Mouse (Mus musculus): Measurements from ENCODE around the gene Hip1r. TPM values are rescaled to one million over a fixed set of nuclear protein-coding genes. Genes with fewer than 3 reads are reported as not detected.

Gene Hip1r
- polyA plus RNA-seq, 1 experiment from 2014 or later, result 5.6 TPM

GRCm38 (mm10) chr5:123997811-123998210 is 24.4 kb downstream of the Hip1r start:
- Histone ChIP-seq H3K9me3 (no peaks in the 10 kb centered on the region), H3K27me3 (replicated peaks) (no peaks in the 10 kb centered on the region), H3K4me1 (peaks cover 33% of the 10 kb centered on the region), H3K4me3 (no peak overlapping the region), H3K9ac (no peak overlapping the region), H3K36me3 (peaks cover 3% of the 10 kb centered on the region; the same call in 1 of the 2 replicates), H3K27ac (replicated peaks) (no peak overlapping the region), H3K4me2 (no peak overlapping the region)
- ATAC-seq (ENCODE audit: extremely low read depth, insufficient number of reproducible peaks, low FRiP score, low TSS enrichment), result no peak
- 75% methylated on average over 16 of the region's 16 CpGs for WGBS

DNA sequence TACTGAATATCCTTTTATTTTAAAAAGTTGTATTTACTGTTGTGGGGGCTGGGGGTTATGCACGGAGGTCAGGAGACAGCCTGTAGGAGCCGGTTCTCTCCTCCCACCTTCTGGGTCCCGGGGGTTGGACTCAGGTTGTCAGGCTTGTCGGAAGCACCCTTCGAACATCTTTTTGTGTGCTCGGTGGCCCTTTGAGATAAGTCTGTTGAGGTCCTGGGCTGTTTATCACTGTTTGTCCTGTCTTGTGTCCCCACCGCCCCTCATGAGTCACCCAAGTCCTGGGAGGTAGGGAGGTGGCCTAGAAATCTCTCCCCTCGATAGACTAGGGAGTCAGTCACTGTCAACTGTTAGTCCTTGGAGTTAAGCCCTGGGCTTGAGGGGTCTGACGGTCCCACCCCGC is 24.9 kb downstream of the Hip1r start:
- H3K4me2 ChIP-seq, result no peak overlapping the region
- WGBS, result 47% methylated on average over 10 of the region's 10 CpGs
- no peaks in the 10 kb centered on the region for H3K27me3 ChIP-seq (replicated peaks)
- peaks cover 32% of the 10 kb centered on the region for H3K4me1 ChIP-seq
- H3K4me3 ChIP-seq, result no peak overlapping the region
- ATAC-seq (ENCODE audit: extremely low read depth, insufficient number of reproducible peaks, low FRiP score, low TSS enrichment), result no peak
- H3K9me3 ChIP-seq, result no peaks in the 10 kb centered on the region
- H3K36me3 ChIP-seq, result peaks cover 4% of the 10 kb centered on the region; the same call in 1 of the 2 replicates
- no peak overlapping the region for H3K27ac ChIP-seq (replicated peaks)
- H3K9ac ChIP-seq, result no peak overlapping the region

- WGBS, result 14% methylated on average over 7 of the region's 7 CpGs
- 0 out of 2 replicates have a peak, but pooled peaks have one; percentile 21 for ATAC-seq (ENCODE audit: extremely low read depth, insufficient number of reproducible peaks, low FRiP score, low TSS enrichment)
- H3K9ac ChIP-seq, result peak overlapping the region; percentile 11; the same call in 1 of the 2 replicates
- H3K36me3 ChIP-seq, result peaks cover 28% of the 10 kb centered on the region
- H3K27me3 ChIP-seq (replicated peaks), result no peaks in the 10 kb centered on the region
- H3K4me3 ChIP-seq, result no peak overlapping the region
- no peaks in the 10 kb centered on the region for H3K9me3 ChIP-seq
- H3K4me1 ChIP-seq, result peaks cover 21% of the 10 kb centered on the region
- no peak overlapping the region for H3K27ac ChIP-seq (replicated peaks)
- H3K4me2 ChIP-seq, result no peak overlapping the region
Observed at GRCm38 (mm10) chr5:124000824-124001223, 27.4 kb downstream of the Hip1r start.

DNA sequence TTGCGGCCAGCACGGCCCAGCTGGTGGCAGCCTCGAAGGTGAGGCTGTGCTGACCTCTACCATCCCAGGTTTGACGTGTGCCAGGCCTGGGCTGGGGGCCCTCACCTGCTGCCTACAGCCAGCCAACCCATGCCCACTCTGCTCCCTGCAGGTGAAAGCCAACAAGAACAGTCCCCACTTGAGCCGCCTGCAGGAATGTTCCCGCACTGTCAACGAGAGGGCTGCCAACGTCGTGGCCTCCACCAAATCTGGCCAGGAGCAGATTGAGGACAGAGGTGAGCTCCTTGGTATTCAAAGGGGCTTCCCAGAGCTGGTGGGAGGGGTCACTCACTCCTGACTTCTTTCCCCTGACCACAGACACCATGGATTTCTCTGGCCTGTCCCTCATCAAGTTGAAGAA is 27.8 kb downstream of the Hip1r start:
- Histone ChIP-seq H3K4me1 (peaks cover 21% of the 10 kb centered on the region), H3K36me3 (peaks cover 33% of the 10 kb centered on the region), H3K27ac (replicated peaks) (no peak overlapping the region), H3K9me3 (no peaks in the 10 kb centered on the region), H3K4me3 (no peak overlapping the region), H3K27me3 (replicated peaks) (no peaks in the 10 kb centered on the region), H3K9ac (peak overlapping the region; percentile 11), H3K4me2 (no peak overlapping the region)
- WGBS, result 40% methylated on average over 9 of the region's 9 CpGs
- ATAC-seq (ENCODE audit: extremely low read depth, insufficient number of reproducible peaks, low FRiP score, low TSS enrichment), result no peak

- H3K4me2 ChIP-seq, result no peak overlapping the region
- WGBS, result 75% methylated on average over 2 of the region's 2 CpGs
- H3K36me3 ChIP-seq, result peaks cover 49% of the 10 kb centered on the region
- peak overlapping the region; percentile 4; the same call in 1 of the 2 replicates for H3K9ac ChIP-seq
- H3K9me3 ChIP-seq, result no peaks in the 10 kb centered on the region
- no peak overlapping the region for H3K4me3 ChIP-seq
- peaks cover 28% of the 10 kb centered on the region for H3K4me1 ChIP-seq
- ATAC-seq (ENCODE audit: extremely low read depth, insufficient number of reproducible peaks, low FRiP score, low TSS enrichment), result no peak
- H3K27ac ChIP-seq (replicated peaks), result peak overlapping the region; percentile 3; the same call in 1 of the 2 replicates
- no peaks in the 10 kb centered on the region for H3K27me3 ChIP-seq (replicated peaks)
Observed at GRCm38 (mm10) chr5:124002876-124003275, 29.4 kb downstream of the Hip1r start.

DNA sequence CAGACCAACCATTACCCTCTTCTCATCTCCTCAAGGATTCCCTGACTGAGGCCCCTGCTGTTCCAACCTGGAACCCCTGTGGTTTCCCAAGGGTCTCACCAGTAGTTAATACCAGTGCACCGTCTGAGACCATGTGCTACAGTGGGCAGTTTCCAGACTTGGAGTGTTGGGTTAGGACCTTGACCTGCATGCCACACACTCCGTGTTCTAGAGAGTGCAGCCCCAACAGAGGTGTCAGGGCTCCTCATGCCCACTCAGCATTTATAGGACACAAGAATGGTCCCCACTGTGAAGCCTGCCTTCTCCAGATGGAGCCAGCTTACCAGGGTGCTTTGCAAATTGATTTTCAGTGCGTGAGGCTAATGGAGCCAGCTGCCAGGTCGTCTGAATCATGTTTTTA is 29.9 kb downstream of the Hip1r start:
- peak overlapping the region; percentile 3; the same call in 1 of the 2 replicates for H3K27ac ChIP-seq (replicated peaks)
- H3K9ac ChIP-seq, result 0 out of 2 replicates have a peak overlapping the region, but pooled peaks have one; percentile 21
- no peak overlapping the region for H3K4me2 ChIP-seq
- H3K36me3 ChIP-seq, result peaks cover 54% of the 10 kb centered on the region
- no peaks in the 10 kb centered on the region for H3K27me3 ChIP-seq (replicated peaks)
- WGBS, result 65% methylated on average over 4 of the region's 4 CpGs
- no peak for ATAC-seq (ENCODE audit: extremely low read depth, insufficient number of reproducible peaks, low FRiP score, low TSS enrichment)
- H3K4me1 ChIP-seq, result peaks cover 28% of the 10 kb centered on the region
- no peak overlapping the region for H3K4me3 ChIP-seq
- no peaks in the 10 kb centered on the region for H3K9me3 ChIP-seq

DNA sequence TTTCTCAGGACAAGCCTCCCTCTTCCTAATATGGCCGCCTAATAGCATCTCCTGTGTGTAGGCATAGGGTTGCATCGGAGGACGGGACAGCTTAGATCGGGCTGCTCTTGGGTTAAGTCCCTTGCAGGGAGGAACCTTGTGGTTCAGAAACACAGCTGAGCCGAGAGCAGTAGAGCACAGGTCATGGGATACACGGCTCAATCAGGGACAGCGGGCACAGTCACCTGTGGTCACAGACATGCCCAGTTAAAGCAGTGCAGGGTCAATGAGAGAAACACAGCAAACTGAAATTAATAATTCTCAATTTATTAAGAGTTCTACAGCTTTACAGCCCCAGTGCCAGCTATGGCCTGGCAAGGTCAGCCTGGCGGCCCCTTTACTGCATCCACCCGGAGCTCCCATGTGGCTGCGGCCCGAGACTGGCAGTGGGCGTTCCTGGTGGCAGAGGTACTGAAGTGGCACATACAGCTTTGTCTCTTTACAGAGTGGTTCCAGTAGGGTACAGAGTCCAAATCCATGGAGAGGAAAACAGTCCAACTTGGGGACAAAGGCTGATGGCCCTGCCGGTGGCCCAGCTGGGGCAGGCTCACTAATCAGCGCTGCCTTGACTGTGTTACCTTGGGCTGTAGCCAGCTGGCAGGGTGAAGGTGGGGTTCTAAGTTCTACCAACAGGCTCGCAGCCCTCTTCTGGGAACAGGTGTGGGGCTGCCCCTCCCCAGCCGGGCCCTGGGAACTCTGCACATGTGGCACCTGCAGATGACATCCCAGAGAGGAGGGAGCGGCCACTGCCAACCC is 31.1 kb downstream of the Hip1r start:
- Histone ChIP-seq H3K9ac (no peak overlapping the region), H3K9me3 (no peaks in the 10 kb centered on the region), H3K4me3 (no peak overlapping the region), H3K4me2 (no peak overlapping the region), H3K4me1 (peaks cover 29% of the 10 kb centered on the region), H3K27me3 (replicated peaks) (no peaks in the 10 kb centered on the region), H3K27ac (replicated peaks) (no peak overlapping the region), H3K36me3 (peaks cover 66% of the 10 kb centered on the region)
- 89% methylated on average over 17 of the region's 17 CpGs for WGBS
- no peak for ATAC-seq (ENCODE audit: extremely low read depth, insufficient number of reproducible peaks, low FRiP score, low TSS enrichment)

GRCm38 (mm10) chr5:124005151-124005500 is 31.7 kb downstream of the Hip1r start:
- ATAC-seq (ENCODE audit: extremely low read depth, insufficient number of reproducible peaks, low FRiP score, low TSS enrichment), result no peak
- Histone ChIP-seq H3K9me3 (no peaks in the 10 kb centered on the region), H3K4me3 (no peak overlapping the region), H3K36me3 (peaks cover 71% of the 10 kb centered on the region), H3K27ac (replicated peaks) (no peak overlapping the region), H3K27me3 (replicated peaks) (no peaks in the 10 kb centered on the region), H3K4me1 (peaks cover 35% of the 10 kb centered on the region), H3K9ac (no peak overlapping the region), H3K4me2 (no peak overlapping the region)
- 95% methylated on average over 15 of the region's 15 CpGs for whole genome bisulfite sequencing

- peaks cover 40% of the 10 kb centered on the region for H3K4me1 ChIP-seq
- no peaks in the 10 kb centered on the region for H3K27me3 ChIP-seq (replicated peaks)
- ATAC-seq (ENCODE audit: extremely low read depth, insufficient number of reproducible peaks, low FRiP score, low TSS enrichment), result no peak
- 90% methylated on average over 11 of the region's 11 CpGs for WGBS
- no peak overlapping the region for H3K4me3 ChIP-seq
- H3K9ac ChIP-seq, result no peak overlapping the region
- H3K27ac ChIP-seq (replicated peaks), result no peak overlapping the region
- H3K9me3 ChIP-seq, result no peaks in the 10 kb centered on the region
- H3K4me2 ChIP-seq, result no peak overlapping the region
- H3K36me3 ChIP-seq, result peaks cover 76% of the 10 kb centered on the region
Observed at GRCm38 (mm10) chr5:124005591-124005990, 32.2 kb downstream of the Hip1r start.

GRCm38 (mm10) chr5:124006082-124006873 is 32.9 kb downstream of the Hip1r start:
- no peak for ATAC-seq (ENCODE audit: extremely low read depth, insufficient number of reproducible peaks, low FRiP score, low TSS enrichment)
- WGBS, result 85% methylated on average over 26 of the region's 26 CpGs
- Histone ChIP-seq H3K36me3 (peaks cover 76% of the 10 kb centered on the region), H3K27me3 (replicated peaks) (no peaks in the 10 kb centered on the region), H3K9ac (no peak overlapping the region), H3K4me2 (no peak overlapping the region), H3K27ac (replicated peaks) (no peak overlapping the region), H3K9me3 (no peaks in the 10 kb centered on the region), H3K4me3 (no peak overlapping the region), H3K4me1 (peaks cover 42% of the 10 kb centered on the region)

- H3K4me3 ChIP-seq, result no peak overlapping the region
- 80% methylated on average over 17 of the region's 17 CpGs for WGBS
- ATAC-seq (ENCODE audit: extremely low read depth, insufficient number of reproducible peaks, low FRiP score, low TSS enrichment), result no peak
- peaks cover 45% of the 10 kb centered on the region for H3K4me1 ChIP-seq
- peak overlapping the region; percentile 52; the same call in 1 of the 2 replicates for H3K27ac ChIP-seq (replicated peaks)
- no peaks in the 10 kb centered on the region for H3K9me3 ChIP-seq
- H3K27me3 ChIP-seq (replicated peaks), result no peaks in the 10 kb centered on the region
- peaks cover 76% of the 10 kb centered on the region for H3K36me3 ChIP-seq
- H3K4me2 ChIP-seq, result no peak overlapping the region
- H3K9ac ChIP-seq, result no peak overlapping the region
Observed at GRCm38 (mm10) chr5:124006891-124007491, 33.6 kb downstream of the Hip1r start.
